Mouse (Mus musculus): ENCODE measurements around the gene Olfr1274-ps. TPM values are rescaled to one million over a fixed set of nuclear protein-coding genes. Genes with fewer than 3 reads are reported as not detected.
"Not testable (repeated sequence)": the region's sequence is repeated elsewhere in the genome, so short reads cannot be mapped to it uniquely, and the experiment has no call there.

Olfr1274-ps gene
- polyA plus RNA-seq, 1 experiment from 2014 or later = not detected

GRCm38 (mm10) chr2:90437453-90437852 lies 39.0 kb downstream of the Olfr1274-ps start:
- not testable (repeated sequence) for H3K4me2 ChIP-seq (replicated peaks; ENCODE audit: low read depth, low read length); ATAC-seq (ENCODE audit: low FRiP score, low TSS enrichment); H3K36me3 ChIP-seq (ENCODE audit: insufficient read depth, low read length); H3K9me3 ChIP-seq (ENCODE audit: low read length); H3K27ac ChIP-seq (ENCODE audit: low read length); H3K4me1 ChIP-seq (ENCODE audit: insufficient read depth, low read length); H3K27me3 ChIP-seq (ENCODE audit: insufficient read depth, low read length); H3K4me3 ChIP-seq (ENCODE audit: low read length); H3K9ac ChIP-seq (replicated peaks; ENCODE audit: low read length)
- 100% methylated on average over 1 of the region's 5 CpGs for WGBS

- H3K9ac ChIP-seq (replicated peaks; ENCODE audit: low read length); H3K4me2 ChIP-seq (replicated peaks; ENCODE audit: low read depth, low read length); H3K27me3 ChIP-seq (ENCODE audit: insufficient read depth, low read length); H3K36me3 ChIP-seq (ENCODE audit: insufficient read depth, low read length); H3K27ac ChIP-seq (ENCODE audit: low read length); H3K9me3 ChIP-seq (ENCODE audit: low read length); H3K4me1 ChIP-seq (ENCODE audit: insufficient read depth, low read length); ATAC-seq (ENCODE audit: low FRiP score, low TSS enrichment); H3K4me3 ChIP-seq (ENCODE audit: low read length): not testable (repeated sequence)
Observed at GRCm38 (mm10) chr2:90440169-90440568, 41.7 kb downstream of the Olfr1274-ps start.

GRCm38 (mm10) chr2:90441811-90442210 lies 43.3 kb downstream of the Olfr1274-ps start:
- not testable (repeated sequence) for H3K4me2 ChIP-seq (replicated peaks; ENCODE audit: low read depth, low read length); ATAC-seq (ENCODE audit: low FRiP score, low TSS enrichment); H3K27me3 ChIP-seq (ENCODE audit: insufficient read depth, low read length); H3K27ac ChIP-seq (ENCODE audit: low read length); H3K36me3 ChIP-seq (ENCODE audit: insufficient read depth, low read length); H3K9me3 ChIP-seq (ENCODE audit: low read length); H3K4me3 ChIP-seq (ENCODE audit: low read length); H3K4me1 ChIP-seq (ENCODE audit: insufficient read depth, low read length); H3K9ac ChIP-seq (replicated peaks; ENCODE audit: low read length)
- 33% methylated on average over 4 of the region's 4 CpGs for WGBS

GRCm38 (mm10) chr2:90443811-90444210 lies 45.3 kb downstream of the Olfr1274-ps start:
- Histone ChIP-seq H3K4me2 (replicated peaks; ENCODE audit: low read depth, low read length) (no peak overlapping the region), H3K4me1 (ENCODE audit: insufficient read depth, low read length) (no peaks in the 10 kb centered on the region), H3K36me3 (ENCODE audit: insufficient read depth, low read length) (0 out of 2 replicates have a peak, but pooled peaks cover 5% of the 10 kb centered on the region), H3K9ac (replicated peaks; ENCODE audit: low read length) (no peak overlapping the region), H3K4me3 (ENCODE audit: low read length) (no peak overlapping the region), H3K27ac (ENCODE audit: low read length) (no peak overlapping the region), H3K27me3 (ENCODE audit: insufficient read depth, low read length) (no peaks in the 10 kb centered on the region), H3K9me3 (ENCODE audit: low read length) (no peaks in the 10 kb centered on the region)
- 80% methylated on average over 5 of the region's 5 CpGs for WGBS
- ATAC-seq (ENCODE audit: low FRiP score, low TSS enrichment) = no peak

GRCm38 (mm10) chr2:90448967-90449740 lies 50.7 kb downstream of the Olfr1274-ps start:
- Histone ChIP-seq H3K27ac (ENCODE audit: low read length) (0 out of 2 replicates have a peak overlapping the region, but pooled peaks have one; percentile 17), H3K9ac (replicated peaks; ENCODE audit: low read length) (no peak overlapping the region), H3K36me3 (ENCODE audit: insufficient read depth, low read length) (peaks cover 26% of the 10 kb centered on the region), H3K4me1 (ENCODE audit: insufficient read depth, low read length) (no peaks in the 10 kb centered on the region), H3K4me2 (replicated peaks; ENCODE audit: low read depth, low read length) (no peak overlapping the region), H3K27me3 (ENCODE audit: insufficient read depth, low read length) (no peaks in the 10 kb centered on the region), H3K4me3 (ENCODE audit: low read length) (no peak overlapping the region), H3K9me3 (ENCODE audit: low read length) (no peaks in the 10 kb centered on the region)
- peak; percentile 81 for ATAC-seq (ENCODE audit: low FRiP score, low TSS enrichment)
- WGBS = 77% methylated on average over 15 of the region's 15 CpGs

- Histone ChIP-seq H3K4me3 (ENCODE audit: low read length) (no peak overlapping the region), H3K4me1 (ENCODE audit: insufficient read depth, low read length) (no peaks in the 10 kb centered on the region)
- no peak for ATAC-seq (ENCODE audit: low FRiP score, low TSS enrichment)
Observed at GRCm38 (mm10) chr2:90452380-90452779, 53.9 kb downstream of the Olfr1274-ps start.

More at GRCm38 (mm10) chr2:90452380-90452779, 53.9 kb downstream of the Olfr1274-ps start:
- Histone ChIP-seq H3K27ac (ENCODE audit: low read length) (no peak overlapping the region), H3K9me3 (ENCODE audit: low read length) (no peaks in the 10 kb centered on the region), H3K27me3 (ENCODE audit: insufficient read depth, low read length) (no peaks in the 10 kb centered on the region), H3K4me2 (replicated peaks; ENCODE audit: low read depth, low read length) (no peak overlapping the region), H3K9ac (replicated peaks; ENCODE audit: low read length) (no peak overlapping the region), H3K36me3 (ENCODE audit: insufficient read depth, low read length) (peaks cover 36% of the 10 kb centered on the region)
- 60% methylated on average over 3 of the region's 3 CpGs for WGBS

Other genes with a start within 250 kb of the Olfr1274-ps start
- not detected in 2 replicates for gene Olfr1270, start 245.6 kb upstream of the Olfr1274-ps start, polyA plus RNA-seq (2015; fragmentation: Nextera tagmentation; extraction: Ambion mirVana)
- not detected in 2 replicates for gene Olfr1506, start 174.2 kb upstream of the Olfr1274-ps start, polyA plus RNA-seq (2015; fragmentation: Nextera tagmentation; extraction: Ambion mirVana)
- not detected in 2 replicates for gene Olfr142, start 141.1 kb upstream of the Olfr1274-ps start, polyA plus RNA-seq (2015; fragmentation: Nextera tagmentation; extraction: Ambion mirVana)
- not detected in 2 replicates for gene Olfr1271, start 127.7 kb upstream of the Olfr1274-ps start, polyA plus RNA-seq (2015; fragmentation: Nextera tagmentation; extraction: Ambion mirVana)
- not detected in 2 replicates for gene Olfr1272, start 105.8 kb upstream of the Olfr1274-ps start, polyA plus RNA-seq (2015; fragmentation: Nextera tagmentation; extraction: Ambion mirVana)
- not detected in 2 replicates for gene Gm13769, start 76.5 kb upstream of the Olfr1274-ps start, polyA plus RNA-seq (2015; fragmentation: Nextera tagmentation; extraction: Ambion mirVana)
- gene Ptprj, start 182.0 kb downstream of the Olfr1274-ps start, polyA plus RNA-seq (2015; fragmentation: Nextera tagmentation; extraction: Ambion mirVana) = 7.0 and 7.4 TPM in 2 replicates